Mouse (Mus musculus): Measurements from ENCODE around the gene Pla2g4d.

DNA sequence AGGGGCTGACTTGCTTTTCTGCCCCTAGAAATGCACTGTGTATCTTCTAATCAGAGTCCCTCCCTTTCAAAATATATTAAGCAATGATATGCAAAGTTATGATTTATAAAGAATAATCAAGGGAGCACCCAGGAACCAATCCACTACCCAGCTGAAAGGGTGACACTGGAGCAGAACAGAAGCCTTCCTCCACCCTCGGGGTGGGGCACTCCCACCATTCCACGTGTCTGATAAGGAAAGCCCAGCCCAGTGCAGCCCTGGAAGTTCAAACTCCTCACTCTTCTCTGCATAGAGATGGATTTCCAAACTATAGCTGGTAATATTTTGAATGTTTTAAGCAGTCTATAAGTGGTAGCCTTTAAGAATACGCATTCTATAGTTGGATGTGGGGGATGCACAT, 57.4 kb downstream of the Pla2g4d start:
- TF ChIP-seq CTCF (IDR thresholded peaks at IDR 0.05; ENCODE audit: borderline replicate concordance, insufficient read depth, low read length) (no peak), POLR2A (IDR thresholded peaks at IDR 0.05; ENCODE audit: low read depth, low read length) (no peak)
